Comparison of ENCODE assay signal across 8 mouse cellular contexts in genomic region chr7:4137746-4138145, GRCm38 (mm10). TPM values are rescaled to one million over a fixed set of nuclear protein-coding genes. Genes with fewer than 3 reads are reported as not detected.
DNase-seq lines count a peak whose midpoint lies in the region; ATAC-seq and TF ChIP-seq lines count a peak whose summit lies in the region.
"Had no signal": no experiment of that assay in that cellular context is flagged by ENCODE, and none has a peak within 500 bp of the region (broad histone marks: within the 10 kb centered on the region; RNA-seq: fewer than 3 reads in every experiment).

No protein-coding gene starts in this region.

- H3K4me2 ChIP-seq in lung, embryonic 14.5 days, result peak overlapping the region; percentile 85
- peak overlapping the region; percentile 89 for H3K4me2 ChIP-seq in intestine, embryonic 16.5 days (ENCODE audit: low read depth, low read length)
- peak overlapping the region; percentile 89 for H3K4me2 ChIP-seq in neural tube, embryonic 14.5 days (ENCODE audit: low read depth, low read length)

- H3K27ac ChIP-seq in lung, embryonic 14.5 days (ENCODE audit: low read depth), result no peak overlapping the region
- H3K27ac ChIP-seq in embryonic fibroblast, embryonic 13.5 days (ENCODE audit: insufficient read depth, low read length), result peak overlapping the region; percentile 10; the same call in 1 of the 2 replicates
- H3K27ac ChIP-seq in intestine, embryonic 16.5 days (ENCODE audit: low read length), result 0 out of 2 replicates have a peak overlapping the region, but pooled peaks have one; percentile 60
- H3K27ac ChIP-seq in neural tube, embryonic 14.5 days (ENCODE audit: low read depth, low read length), result peak overlapping the region; percentile 96

- H3K4me1 ChIP-seq in lung, embryonic 14.5 days (ENCODE audit: insufficient read depth), result 0 out of 2 replicates have a peak, but pooled peaks cover 5% of the 10 kb centered on the region
- 0 out of 2 replicates have a peak, but pooled peaks cover 3% of the 10 kb centered on the region for H3K4me1 ChIP-seq in embryonic fibroblast, embryonic 13.5 days (ENCODE audit: control insufficient read depth, insufficient read depth, low read length)
- H3K4me1 ChIP-seq in intestine, embryonic 16.5 days (ENCODE audit: control insufficient read depth, insufficient read depth, low read length), result peaks cover 7% of the 10 kb centered on the region
- peaks cover 9% of the 10 kb centered on the region for H3K4me1 ChIP-seq in neural tube, embryonic 14.5 days (ENCODE audit: control insufficient read depth, insufficient read depth, low read length)

- H3K9ac ChIP-seq in lung, embryonic 14.5 days, result peak overlapping the region; percentile 77
- peak overlapping the region; percentile 81 for H3K9ac ChIP-seq in intestine, embryonic 16.5 days (ENCODE audit: low read depth, low read length)
- H3K9ac ChIP-seq in neural tube, embryonic 14.5 days (replicated peaks; ENCODE audit: low read depth, low read length), result peak overlapping the region; percentile 70

- H3K27me3 ChIP-seq in lung, embryonic 14.5 days (ENCODE audit: insufficient read depth, low read length), result no peaks in the 10 kb centered on the region
- no peaks in the 10 kb centered on the region for H3K27me3 ChIP-seq in intestine, embryonic 16.5 days (replicated peaks; ENCODE audit: control insufficient read depth, insufficient read depth, low read length)
- no peaks in the 10 kb centered on the region for H3K27me3 ChIP-seq in neural tube, embryonic 14.5 days (ENCODE audit: control insufficient read depth, insufficient read depth, low read length)

- 43% methylated on average over 3 of the region's 3 CpGs for WGBS in lung, embryonic 14.5 days
- 44% methylated on average over 3 of the region's 3 CpGs for WGBS in intestine, embryonic 16.5 days
- WGBS in neural tube, embryonic 14.5 days, result 59% methylated on average over 3 of the region's 3 CpGs

- H3K9me3 ChIP-seq in lung, embryonic 14.5 days (ENCODE audit: low read depth, low read length), result no peaks in the 10 kb centered on the region
- H3K9me3 ChIP-seq in intestine, embryonic 16.5 days (ENCODE audit: control insufficient read depth, low read length), result no peaks in the 10 kb centered on the region
- H3K9me3 ChIP-seq in neural tube, embryonic 14.5 days (ENCODE audit: control insufficient read depth, low read length), result no peaks in the 10 kb centered on the region

- ATAC-seq in lung, embryonic 14.5 days (ENCODE audit: insufficient read depth), result no peak
- ATAC-seq in intestine, embryonic 16.5 days, result no peak
- ATAC-seq in neural tube, embryonic 14.5 days (ENCODE audit: low read depth), result no peak

- no peak for TF ChIP-seq POLR2A in embryonic fibroblast, embryonic 13.5 days (IDR thresholded peaks at IDR 0.05; ENCODE audit: low read depth, low read length)

- peak overlapping the region; percentile 80 for H3K4me3 ChIP-seq in lung, embryonic 14.5 days (ENCODE audit: low read depth, low read length)
- H3K4me3 ChIP-seq in embryonic fibroblast, embryonic 13.5 days (ENCODE audit: insufficient read depth, low read length), result peak overlapping the region; percentile 67
- H3K4me3 ChIP-seq in intestine, embryonic 16.5 days (ENCODE audit: low read length), result peak overlapping the region; percentile 91
- peak overlapping the region; percentile 70 for H3K4me3 ChIP-seq in neural tube, embryonic 14.5 days (ENCODE audit: low read depth, low read length)

- TF ChIP-seq CTCF in lung, embryonic 14.5 days (IDR thresholded peaks at IDR 0.05; ENCODE audit: low read depth), result no peak
- no peak for TF ChIP-seq CTCF in embryonic fibroblast, embryonic 13.5 days (IDR thresholded peaks at IDR 0.05; ENCODE audit: borderline replicate concordance, insufficient read depth, low read length)

- H3K36me3 ChIP-seq in lung, embryonic 14.5 days (ENCODE audit: insufficient read depth), result peaks cover 46% of the 10 kb centered on the region
- peaks cover 24% of the 10 kb centered on the region for H3K36me3 ChIP-seq in intestine, embryonic 16.5 days (ENCODE audit: control insufficient read depth, insufficient read depth, low read length)
- peaks cover 37% of the 10 kb centered on the region for H3K36me3 ChIP-seq in neural tube, embryonic 14.5 days (ENCODE audit: control insufficient read depth, insufficient read depth, low read length)

- no peak for DNase-seq in lung, embryonic 14.5 days
- DNase-seq in lung, postnatal 36 days, result no peak
- no peak for DNase-seq in ovary, postnatal 14 days (ENCODE audit: low spot score)
- DNase-seq in gastrocnemius, adult 8-10 months (ENCODE audit: low spot score in 2 of 2), result no peak
- DNase-seq: lung, postnatal 4 days had no signal

RNA-seq across cellular contexts. Expression of gene Leng8, which starts 0.9 kb away (rescaled TPM):
- polyA plus RNA-seq in lung, embryonic 14.5 days (2014; fragmentation: Nextera tagmentation; extraction: Ambion mirVana), result 44.6 and 51.2 TPM in 2 replicates
- 62.7 and 81.4 TPM in 2 replicates for polyA plus RNA-seq in embryonic fibroblast, embryonic 13.5 days (2011; ENCODE audit: insufficient read length, low read depth, missing spikeins)
- polyA plus RNA-seq in intestine, embryonic 16.5 days (2015; fragmentation: Nextera tagmentation; extraction: Ambion mirVana), result 35.5 and 40.3 TPM in 2 replicates
- polyA plus RNA-seq in neural tube, embryonic 14.5 days (2014; fragmentation: Nextera tagmentation; extraction: Ambion mirVana), result 62.4 and 68.1 TPM in 2 replicates
- 10 to 100 TPM; 23.8 to 30.8 (median 25.8) TPM for total RNA-seq in gastrocnemius, adult 8-10 months (2022)

RNA-seq across cellular contexts. Expression of gene Leng9, which starts 12.4 kb away (rescaled TPM):
- 2.3 and 2.6 TPM in 2 replicates for polyA plus RNA-seq in lung, embryonic 14.5 days (2014; fragmentation: Nextera tagmentation; extraction: Ambion mirVana)
- 2.3 and 2.5 TPM in 2 replicates for polyA plus RNA-seq in embryonic fibroblast, embryonic 13.5 days (2011; ENCODE audit: insufficient read length, low read depth, missing spikeins)
- 6.8 and 7.1 TPM in 2 replicates for polyA plus RNA-seq in intestine, embryonic 16.5 days (2015; fragmentation: Nextera tagmentation; extraction: Ambion mirVana)
- 4.1 and 4.6 TPM in 2 replicates for polyA plus RNA-seq in neural tube, embryonic 14.5 days (2014; fragmentation: Nextera tagmentation; extraction: Ambion mirVana)
- 1 to 10 TPM; 1.8 to 2.4 (median 2.1) TPM for total RNA-seq in gastrocnemius, adult 8-10 months (2022)

RNA-seq across cellular contexts. Expression of gene Ttyh1, which starts 18.5 kb away (rescaled TPM):
- 2.1 and 2.6 TPM in 2 replicates for polyA plus RNA-seq in lung, embryonic 14.5 days (2014; fragmentation: Nextera tagmentation; extraction: Ambion mirVana)
- polyA plus RNA-seq in embryonic fibroblast, embryonic 13.5 days (2011; ENCODE audit: insufficient read length, low read depth, missing spikeins), result 0.94 and 1.9 TPM in 2 replicates
- 5.2 and 6.5 TPM in 2 replicates for polyA plus RNA-seq in intestine, embryonic 16.5 days (2015; fragmentation: Nextera tagmentation; extraction: Ambion mirVana)
- 149 and 151 TPM in 2 replicates for polyA plus RNA-seq in neural tube, embryonic 14.5 days (2014; fragmentation: Nextera tagmentation; extraction: Ambion mirVana)
- 1 to 10 TPM in 1 of 4 experiments, under 1 TPM in 3; 0.18 to 1.3 (median 0.75) TPM for total RNA-seq in gastrocnemius, adult 8-10 months (2022)

RNA-seq across cellular contexts. Expression of gene Cdc42ep5, which starts 26.9 kb away (rescaled TPM):
- 33.3 and 37.5 TPM in 2 replicates for polyA plus RNA-seq in lung, embryonic 14.5 days (2014; fragmentation: Nextera tagmentation; extraction: Ambion mirVana)
- polyA plus RNA-seq in embryonic fibroblast, embryonic 13.5 days (2011; ENCODE audit: insufficient read length, low read depth, missing spikeins), result 26.5 and 26.9 TPM in 2 replicates
- polyA plus RNA-seq in intestine, embryonic 16.5 days (2015; fragmentation: Nextera tagmentation; extraction: Ambion mirVana), result 83.5 and 84.5 TPM in 2 replicates
- polyA plus RNA-seq in neural tube, embryonic 14.5 days (2014; fragmentation: Nextera tagmentation; extraction: Ambion mirVana), result 3.0 and 9.8 TPM in 2 replicates
- total RNA-seq in gastrocnemius, adult 8-10 months (2022), result 1 to 10 TPM; 1.5 to 2.2 (median 2.0) TPM

Comparison
In these comparisons a context has a peak if more than half of its experiments do, and no peak if none do; other contexts are left out.
1. RNA of gene Ttyh1, which starts 18.5 kb away (polyA plus RNA-seq): 149 to 151 TPM in neural tube, embryonic 14.5 days; 5.2 to 6.5 TPM in intestine, embryonic 16.5 days, 2.1 to 2.6 TPM in lung, embryonic 14.5 days and 0.94 to 1.9 TPM in embryonic fibroblast, embryonic 13.5 days; every median in the first group is over 10 times any median in the second.
2. Peak in every context shown above with its lines, with median percentiles within 50 percentile points of each other: H3K4me2 ChIP-seq, H3K4me3 ChIP-seq and H3K9ac ChIP-seq.